Mouse (Mus musculus) pancreas, adult 10 weeks (tissue): ENCODE results near the gene Mau2. TPM values are rescaled to one million over a fixed set of nuclear protein-coding genes. Genes with fewer than 3 reads are reported as not detected.

Source experiments
- polyA plus RNA-seq: library from polyadenylated mRNA; stranded (reverse); fragments of 350-450 nt; fragmentation: Illumina TruSeq; extraction: RNeasy Lipid Tissue Mini Kit (QIAGEN cat#74804); gene quantifications from one replicate; pipeline ENCODE4 v1.2.3, GENCODE M21; 2015; ENCODE audit warnings: low read depth, low replicate concordance; ENCODE audit not compliant: insufficient read depth

The Mau2 gene
- polyA plus RNA-seq, result 15.9 TPM

DNA sequence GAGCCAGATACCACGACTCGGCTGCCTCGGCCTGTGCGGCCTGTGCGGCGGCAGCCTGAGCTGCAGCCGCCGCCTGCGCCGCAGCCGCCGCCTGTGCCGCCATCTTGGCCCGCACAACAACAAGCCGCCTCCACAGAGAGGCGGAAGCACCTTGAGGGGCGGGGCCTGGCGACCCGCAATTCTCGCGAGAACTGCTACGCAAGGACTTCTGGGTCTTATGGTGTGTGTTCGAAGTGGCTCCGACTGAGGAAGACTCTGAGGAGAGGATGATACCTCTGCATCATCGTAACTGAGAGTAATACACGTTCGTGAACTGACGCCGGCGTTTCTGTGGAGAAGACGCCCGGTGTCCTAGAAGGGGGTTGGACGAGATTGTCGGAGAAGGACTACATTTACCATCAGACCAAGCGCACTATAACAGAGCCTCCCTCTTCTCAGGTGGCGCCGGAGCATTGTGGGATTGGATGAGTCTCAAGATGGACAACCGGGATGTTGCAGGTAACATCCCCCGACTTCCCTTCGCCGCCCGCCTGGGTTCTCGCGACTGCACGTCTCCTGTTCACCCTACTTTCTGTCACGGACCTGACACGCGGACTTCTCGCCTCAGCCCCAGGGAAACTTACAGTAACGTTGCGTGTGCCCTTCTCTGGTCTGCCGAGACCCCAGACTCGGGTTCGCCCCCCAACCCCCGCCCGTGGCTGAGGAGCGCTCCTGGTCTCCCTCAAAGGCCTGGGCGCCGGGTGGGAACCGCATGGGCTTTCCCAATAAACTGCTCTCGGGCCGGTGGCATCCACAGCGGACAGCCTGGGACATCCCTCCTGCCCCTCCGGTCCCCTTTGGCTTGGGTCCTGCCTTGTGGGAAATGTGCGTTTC, at the start of gene Mau2, which contains the start of gene Sugp1:
Gene Mau2 (minus strand): TSS at position 152 of the 873 bp plus-strand sequence.
Gene Sugp1 (plus strand): TSS at position 231 of the 873 bp plus-strand sequence.

DNA sequence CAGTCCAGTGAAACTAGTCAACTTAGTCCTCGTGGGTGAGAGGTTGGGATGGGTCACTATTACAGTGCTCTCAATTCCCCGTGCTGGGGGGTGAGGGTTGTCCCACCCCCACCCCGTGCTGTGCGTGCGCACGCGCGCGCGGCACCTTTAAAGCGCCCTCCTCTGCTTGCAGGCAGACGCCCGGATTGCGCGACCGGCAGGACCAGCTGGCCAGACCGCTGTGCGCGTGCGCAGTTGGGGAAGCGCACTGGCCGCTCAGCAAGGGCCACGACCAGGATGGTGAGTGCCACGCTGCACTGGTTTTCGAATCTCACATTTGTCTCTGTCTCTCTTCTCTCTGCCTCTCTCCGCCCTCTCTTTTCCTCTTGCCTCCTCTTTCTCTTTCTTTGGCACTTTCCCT, 40.8 kb upstream of the Mau2 start, which contains the start of gene Hapln4:
Gene Hapln4 (plus strand): TSS at position 173 of the 400 bp plus-strand sequence.

DNA sequence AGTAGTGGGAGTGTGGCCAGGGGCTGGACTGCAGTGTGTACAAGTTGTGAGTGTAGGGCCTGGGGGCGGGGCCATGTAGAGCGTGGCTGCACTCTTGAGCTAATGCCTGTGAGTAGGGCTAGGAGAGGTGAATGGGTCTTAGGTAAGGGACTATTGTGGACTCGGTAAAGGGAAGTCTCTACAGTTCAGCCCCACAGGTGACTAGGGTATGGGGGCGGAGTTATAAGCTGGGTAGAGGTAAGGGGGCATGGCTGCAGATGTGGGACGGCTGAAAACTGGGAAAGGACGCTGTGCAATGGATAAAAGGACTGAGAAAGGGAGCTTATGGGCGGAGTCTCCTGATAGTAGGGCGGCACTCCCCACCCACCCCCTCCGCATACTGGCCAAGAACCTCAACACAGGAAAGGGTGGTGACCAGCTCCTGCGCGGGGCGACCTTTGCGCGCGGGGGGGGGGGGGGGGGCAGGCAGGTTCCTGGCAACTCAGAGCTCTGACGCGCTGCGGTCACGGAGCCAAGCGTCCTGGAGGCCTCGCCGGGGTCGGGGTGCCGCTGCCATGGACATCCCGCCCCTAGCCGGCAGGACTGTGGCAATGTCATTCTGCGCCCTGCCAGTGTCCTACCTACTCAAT, 30.0 kb upstream of the Mau2 start, which contains the start of gene Tm6sf2:
Gene Tm6sf2 (plus strand): TSS at position 484 of the 629 bp plus-strand sequence.

DNA sequence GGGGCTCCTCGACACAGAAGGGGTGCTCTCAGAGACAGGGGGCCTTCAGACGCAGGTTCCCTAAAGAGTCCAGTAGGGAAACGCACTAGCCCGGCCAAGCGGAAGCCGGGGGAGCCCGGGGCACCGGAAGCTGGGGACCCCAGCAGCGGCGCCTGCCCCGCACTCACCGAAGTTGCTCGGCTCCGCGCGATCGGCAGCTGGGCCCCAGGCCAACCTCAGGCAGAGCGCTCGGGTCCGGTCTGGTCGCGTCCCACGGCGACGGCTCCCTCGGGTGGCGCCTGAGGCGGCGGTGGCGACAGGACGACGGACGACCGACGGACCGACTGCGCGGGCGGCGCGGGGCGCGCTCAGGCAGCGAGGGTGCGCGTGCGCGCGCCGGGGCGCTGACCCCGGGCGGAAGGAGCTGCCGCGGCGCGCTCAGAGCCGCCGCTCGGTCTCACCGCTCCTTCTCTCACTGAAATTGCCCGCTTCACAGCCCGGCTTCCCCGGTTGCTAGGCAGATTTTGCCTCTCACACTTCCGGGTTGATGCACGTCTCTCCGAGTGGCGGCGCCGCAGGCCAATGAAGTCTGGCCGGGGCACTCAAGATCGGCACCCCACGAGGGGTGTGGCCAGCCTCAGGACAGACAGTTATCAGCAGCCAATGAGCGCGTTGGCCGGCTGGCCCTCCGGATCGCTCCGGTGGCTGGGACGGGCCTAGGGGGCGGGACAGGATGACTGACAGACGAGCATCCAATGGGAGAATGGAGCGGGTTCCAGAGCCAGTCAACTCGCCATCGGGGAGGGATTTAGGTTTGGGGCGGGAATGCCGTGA, 46.6 kb downstream of the Mau2 start, which contains the start of gene Gatad2a:
Gene Gatad2a (minus strand): TSS at position 609 of the 813 bp plus-strand sequence.

Other genes with a start within 250 kb of the Mau2 start
- gene Gmip, start 234.1 kb downstream of the Mau2 start, polyA plus RNA-seq, result 11.9 TPM
- gene Lpar2, start 220.3 kb downstream of the Mau2 start, polyA plus RNA-seq, result 0.54 TPM
- gene Pbx4, start 210.2 kb downstream of the Mau2 start, polyA plus RNA-seq, result 1.4 TPM
- not detected for gene Cilp2, start 155.0 kb downstream of the Mau2 start, polyA plus RNA-seq
- gene Tssk6, start 140.6 kb downstream of the Mau2 start, polyA plus RNA-seq, result not detected
- 45.3 TPM for gene Ndufa13, start 140.2 kb downstream of the Mau2 start, polyA plus RNA-seq
- not detected for gene Yjefn3, start 140.0 kb downstream of the Mau2 start, polyA plus RNA-seq
- gene Gatad2a, start 46.4 kb downstream of the Mau2 start, polyA plus RNA-seq, result 7.8 TPM
- gene Sugp1, start 79 bp upstream of the Mau2 start, polyA plus RNA-seq, result 55.8 TPM
- 10.5 TPM for gene Tm6sf2, start 30.2 kb upstream of the Mau2 start, polyA plus RNA-seq
- gene Hapln4, start 40.7 kb upstream of the Mau2 start, polyA plus RNA-seq, result 6.6 TPM
- not detected for gene Ncan, start 78.1 kb upstream of the Mau2 start, polyA plus RNA-seq
- 6.3 TPM for gene Nr2c2ap, start 88.6 kb upstream of the Mau2 start, polyA plus RNA-seq
- 5.8 TPM for gene Rfxank, start 96.4 kb upstream of the Mau2 start, polyA plus RNA-seq
- 10.1 TPM for gene Borcs8, start 96.8 kb upstream of the Mau2 start, polyA plus RNA-seq
- gene Mef2b, start 97.0 kb upstream of the Mau2 start, polyA plus RNA-seq, result not detected
- 8.3 TPM for gene Tmem161a, start 129.6 kb upstream of the Mau2 start, polyA plus RNA-seq
- gene Slc25a42, start 169.6 kb upstream of the Mau2 start, polyA plus RNA-seq, result 6.8 TPM
- 9.1 TPM for gene Sugp2, start 191.5 kb upstream of the Mau2 start, polyA plus RNA-seq
- gene Armc6, start 191.7 kb upstream of the Mau2 start, polyA plus RNA-seq, result 5.1 TPM
- gene Homer3, start 240.1 kb upstream of the Mau2 start, polyA plus RNA-seq, result 3.4 TPM